Mouse (Mus musculus) kidney, embryonic 16.5 days (tissue): ENCODE measurements around the gene C1s2. TPM values are rescaled to one million over a fixed set of nuclear protein-coding genes. Genes with fewer than 3 reads are reported as not detected.
"Not testable (repeated sequence)": the region's sequence is repeated elsewhere in the genome, so short reads cannot be mapped to it uniquely, and the experiment has no call there.

Experiments
- ATAC-seq: fragments of 200-750 bp; cut with Nextera tagmentation; 2 replicates; pipeline ENCODE4 v1.8.0; 2017; ENCODE audit warnings: moderate TSS enrichment; ENCODE audit not compliant: low FRiP score, low TSS enrichment
- H3K27ac ChIP-seq: fragments of 300-500 bp; sonication (generic); 2 replicates; pipeline ENCODE4 v1.5.1; 2014; ENCODE audit warnings: low read length
- H3K27me3 ChIP-seq: fragments of 300-500 bp; sonication (generic); 2 replicates; pipeline ENCODE4 v1.6.1; 2014; ENCODE audit warnings: low read length, control low read depth, mixed read lengths; ENCODE audit not compliant: insufficient read depth
- H3K36me3 ChIP-seq: fragments of 300-500 bp; sonication (generic); 2 replicates; pipeline ENCODE4 v1.6.1; 2014; ENCODE audit warnings: low read length, control low read depth, mixed read lengths; ENCODE audit not compliant: insufficient read depth
- H3K4me1 ChIP-seq: fragments of 300-500 bp; sonication (generic); 2 replicates; pipeline ENCODE4 v1.6.1; 2014; ENCODE audit warnings: low read length, control low read depth, mixed read lengths; ENCODE audit not compliant: insufficient read depth
- H3K4me2 ChIP-seq: fragments of 300-500 bp; sonication (generic); replicated peaks from 2 replicates; pipeline ENCODE4 v1.6.1; 2014; ENCODE audit warnings: low read depth, low read length
- H3K4me3 ChIP-seq: fragments of 300-500 bp; sonication (generic); 2 replicates; pipeline ENCODE4 v1.5.1; 2014; ENCODE audit warnings: mild to moderate bottlenecking, low read length
- H3K9ac ChIP-seq: fragments of 300-500 bp; sonication (generic); replicated peaks from 2 replicates; pipeline ENCODE4 v1.6.1; 2014; ENCODE audit warnings: low read length
- H3K9me3 ChIP-seq: fragments of 300-500 bp; sonication (generic); 2 replicates; pipeline ENCODE4 v1.6.1; 2016; ENCODE audit warnings: low read length, control low read depth
- WGBS: fragments of 180-500 bp; shearing (Covaris S2); extraction: QIAGEN DNeasy Blood & Tissue Kit; methylation state at CpG from one replicate; pipeline ENCODE4 v1.1.7; 2014; 5-methylcytosine and 5-hydroxymethylcytosine counted together
- polyA plus RNA-seq: library from polyadenylated mRNA; unstranded; fragments of >200 nt; fragmentation: Nextera tagmentation; extraction: Ambion mirVana; gene quantifications from 2 replicates; pipeline ENCODE4 v1.2.1, GENCODE M21; 2015

The C1s2 gene
- polyA plus RNA-seq, 1 experiment from 2014 or later = 0.09 TPM

GRCm38 (mm10) chr6:124592186-124592700 is 43.6 kb downstream of the C1s2 start:
- H3K36me3 ChIP-seq = no peaks in the 10 kb centered on the region
- no peak overlapping the region for H3K4me2 ChIP-seq
- H3K4me3 ChIP-seq = no peak overlapping the region
- 73% methylated on average over 4 of the region's 4 CpGs for WGBS
- H3K27ac ChIP-seq = no peak overlapping the region
- no peaks in the 10 kb centered on the region for H3K9me3 ChIP-seq
- H3K9ac ChIP-seq = no peak overlapping the region
- no peaks in the 10 kb centered on the region for H3K4me1 ChIP-seq
- H3K27me3 ChIP-seq = no peaks in the 10 kb centered on the region
- ATAC-seq = no peak

- H3K4me3 ChIP-seq = no peak overlapping the region
- no peak overlapping the region for H3K27ac ChIP-seq
- no peak for ATAC-seq
- H3K4me1 ChIP-seq = no peaks in the 10 kb centered on the region
- H3K36me3 ChIP-seq = no peaks in the 10 kb centered on the region
- H3K9ac ChIP-seq = no peak overlapping the region
- H3K9me3 ChIP-seq = no peaks in the 10 kb centered on the region
- no peaks in the 10 kb centered on the region for H3K27me3 ChIP-seq
- no peak overlapping the region for H3K4me2 ChIP-seq
These were observed 47.1 kb downstream of the C1s2 start for GRCm38 (mm10) chr6:124588771-124589170.

- Histone ChIP-seq H3K9me3 (no peaks in the 10 kb centered on the region), H3K4me1 (no peaks in the 10 kb centered on the region), H3K27me3 (no peaks in the 10 kb centered on the region), H3K4me3 (no peak overlapping the region), H3K27ac (no peak overlapping the region), H3K4me2 (no peak overlapping the region), H3K9ac (no peak overlapping the region), H3K36me3 (no peaks in the 10 kb centered on the region)
- 77% methylated on average over 4 of the region's 4 CpGs for WGBS
- ATAC-seq = no peak
These were observed 49.6 kb downstream of the C1s2 start for GRCm38 (mm10) chr6:124586266-124586665.

DNA sequence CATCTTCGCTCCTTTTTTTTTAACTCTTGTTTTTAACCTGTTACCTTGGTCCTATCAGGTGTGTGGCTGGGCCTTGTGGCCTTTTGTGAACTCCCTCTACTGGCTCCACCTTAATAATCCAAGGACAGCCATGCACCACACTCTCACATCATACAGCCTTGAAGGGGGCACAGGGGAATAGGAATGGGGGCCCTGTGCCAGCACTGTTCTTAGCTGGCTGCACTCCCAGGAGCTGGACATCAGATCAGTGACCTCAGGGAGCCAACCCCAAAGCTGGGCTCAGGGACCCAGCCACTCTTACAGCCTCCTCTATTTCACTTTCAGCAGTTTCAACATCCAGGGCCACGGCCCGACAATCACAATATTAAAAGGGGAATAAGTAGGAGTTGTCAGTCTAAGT is 50.1 kb downstream of the C1s2 start:
- ATAC-seq = no peak
- H3K9ac ChIP-seq = no peak overlapping the region
- no peaks in the 10 kb centered on the region for H3K9me3 ChIP-seq
- H3K4me3 ChIP-seq = no peak overlapping the region
- H3K27ac ChIP-seq = no peak overlapping the region
- no peaks in the 10 kb centered on the region for H3K27me3 ChIP-seq
- H3K4me2 ChIP-seq = no peak overlapping the region
- 82% methylated on average over 3 of the region's 3 CpGs for WGBS
- no peaks in the 10 kb centered on the region for H3K36me3 ChIP-seq
- H3K4me1 ChIP-seq = no peaks in the 10 kb centered on the region

GRCm38 (mm10) chr6:124584935-124585334 is 51.0 kb downstream of the C1s2 start:
- H3K27ac ChIP-seq = no peak overlapping the region
- no peaks in the 10 kb centered on the region for H3K4me1 ChIP-seq
- H3K36me3 ChIP-seq = no peaks in the 10 kb centered on the region
- 81% methylated on average over 3 of the region's 3 CpGs for WGBS
- H3K9me3 ChIP-seq = no peaks in the 10 kb centered on the region
- H3K4me3 ChIP-seq = no peak overlapping the region
- ATAC-seq = no peak
- H3K9ac ChIP-seq = no peak overlapping the region
- no peaks in the 10 kb centered on the region for H3K27me3 ChIP-seq
- H3K4me2 ChIP-seq = no peak overlapping the region

- Histone ChIP-seq H3K27me3 (no peaks in the 10 kb centered on the region), H3K9me3 (no peaks in the 10 kb centered on the region), H3K36me3 (no peaks in the 10 kb centered on the region), H3K4me2 (no peak overlapping the region), H3K9ac (no peak overlapping the region), H3K4me3 (no peak overlapping the region), H3K27ac (no peak overlapping the region), H3K4me1 (no peaks in the 10 kb centered on the region)
- no peak for ATAC-seq
- WGBS = 85% methylated on average over 1 of the region's 1 CpGs
These were observed 53.7 kb downstream of the C1s2 start for GRCm38 (mm10) chr6:124582231-124582630.

GRCm38 (mm10) chr6:124580155-124580554 is 55.7 kb downstream of the C1s2 start:
- H3K4me2 ChIP-seq, H3K4me3 ChIP-seq, ATAC-seq, H3K4me1 ChIP-seq, H3K27ac ChIP-seq, H3K9ac ChIP-seq, H3K36me3 ChIP-seq, H3K27me3 ChIP-seq, H3K9me3 ChIP-seq: not testable (repeated sequence)
- 81% methylated on average over 6 of the region's 7 CpGs for WGBS

DNA sequence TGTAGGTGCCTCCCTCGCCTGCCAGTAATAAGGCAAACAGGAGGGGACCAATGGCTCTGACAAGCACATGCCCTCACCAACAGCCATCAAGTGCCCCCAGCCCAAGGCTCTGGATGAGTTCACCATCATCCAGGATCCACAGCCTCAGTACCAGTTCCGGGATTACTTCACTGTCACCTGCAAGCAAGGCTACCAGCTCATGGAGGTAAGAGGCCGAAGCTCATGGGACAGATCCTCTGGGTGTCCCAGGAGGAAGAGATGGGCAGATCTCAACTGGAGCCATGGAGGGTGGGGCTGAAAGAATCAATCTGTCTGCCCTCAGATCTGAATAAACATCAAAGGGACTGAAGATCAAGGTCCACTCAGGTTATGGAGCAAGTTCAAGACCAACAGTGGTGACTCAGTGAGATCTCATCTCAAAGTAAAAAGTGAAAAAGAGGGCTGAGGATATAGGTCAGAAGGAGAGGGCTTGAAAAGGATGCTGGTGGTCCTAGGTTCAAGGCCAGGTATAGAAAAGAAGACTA is 60.7 kb downstream of the C1s2 start:
- not testable (repeated sequence) for H3K4me2 ChIP-seq, H3K4me1 ChIP-seq, ATAC-seq, H3K4me3 ChIP-seq, H3K36me3 ChIP-seq, H3K27ac ChIP-seq, H3K9ac ChIP-seq, H3K9me3 ChIP-seq, H3K27me3 ChIP-seq
- WGBS = 85% methylated on average over 3 of the region's 3 CpGs

Other genes with a start within 250 kb of the C1s2 start
- gene Pex5, start 221.0 kb downstream of the C1s2 start, polyA plus RNA-seq = 50.1 and 56.1 TPM in 2 replicates
- 5.8 and 6.6 TPM in 2 replicates for gene Clstn3, start 171.3 kb downstream of the C1s2 start, polyA plus RNA-seq
- 1.8 and 2.2 TPM in 2 replicates for gene C1rl, start 143.0 kb downstream of the C1s2 start, polyA plus RNA-seq
- 11.7 and 13.9 TPM in 2 replicates for gene C1ra, start 123.7 kb downstream of the C1s2 start, polyA plus RNA-seq
- gene C1s1, start 93.7 kb downstream of the C1s2 start, polyA plus RNA-seq = 28.6 and 29.0 TPM in 2 replicates
- gene C1rb, start 65.8 kb downstream of the C1s2 start, polyA plus RNA-seq = not detected in 2 replicates
- gene Lpcat3, start 26.9 kb upstream of the C1s2 start, polyA plus RNA-seq = 88.6 and 97.2 TPM in 2 replicates
- 202 and 219 TPM in 2 replicates for gene Emg1, start 76.1 kb upstream of the C1s2 start, polyA plus RNA-seq
- gene Phb2, start 76.3 kb upstream of the C1s2 start, polyA plus RNA-seq = 403 and 405 TPM in 2 replicates
- gene Ptpn6, start 102.6 kb upstream of the C1s2 start, polyA plus RNA-seq = 13.8 and 16.4 TPM in 2 replicates
- gene Grcc10, start 105.3 kb upstream of the C1s2 start, polyA plus RNA-seq = 527 and 541 TPM in 2 replicates
- 0.14 TPM in 1 of 2 replicates, not detected in the other for gene Gm45234, start 119.9 kb upstream of the C1s2 start, polyA plus RNA-seq
- gene Atn1, start 120.4 kb upstream of the C1s2 start, polyA plus RNA-seq = 16.4 and 20.2 TPM in 2 replicates
- gene Eno2, start 133.6 kb upstream of the C1s2 start, polyA plus RNA-seq = 10.9 and 15.3 TPM in 2 replicates
- gene Lrrc23, start 143.6 kb upstream of the C1s2 start, polyA plus RNA-seq = 1.0 and 1.2 TPM in 2 replicates
- 20.9 and 21.5 TPM in 2 replicates for gene Spsb2, start 172.6 kb upstream of the C1s2 start, polyA plus RNA-seq
- gene Tpi1, start 178.2 kb upstream of the C1s2 start, polyA plus RNA-seq = 851 and 866 TPM in 2 replicates
- 174 TPM in 2 replicates for gene Usp5, start 193.4 kb upstream of the C1s2 start, polyA plus RNA-seq
- 187 and 193 TPM in 2 replicates for gene Cdca3, start 193.5 kb upstream of the C1s2 start, polyA plus RNA-seq
- gene Gnb3, start 204.2 kb upstream of the C1s2 start, polyA plus RNA-seq = 1.7 and 1.8 TPM in 2 replicates
- gene P3h3, start 221.7 kb upstream of the C1s2 start, polyA plus RNA-seq = 10.4 and 19.3 TPM in 2 replicates
- gene Gpr162, start 227.9 kb upstream of the C1s2 start, polyA plus RNA-seq = 1.1 and 1.4 TPM in 2 replicates